Mouse (Mus musculus) liver, embryonic 11.5 days (tissue): ENCODE data around the gene Gm17949. TPM values are rescaled to one million over a fixed set of nuclear protein-coding genes. Genes with fewer than 3 reads are reported as not detected.

ENCODE experiments used
- ATAC-seq: fragments of 200-750 bp; cut with Nextera tagmentation; replicated peaks from 2 replicates; pipeline ENCODE4 v1.8.0; 2017; ENCODE audit warnings: moderate number of reproducible peaks, mild to moderate bottlenecking, moderate TSS enrichment, moderate library complexity; ENCODE audit not compliant: low FRiP score
- DNase-seq: peaks from one replicate; pipeline ENCODE4 v3.0.0-alpha.2; 2017; ENCODE audit warnings: low spot score
- H3K27ac ChIP-seq: fragments of 300-500 bp; sonication (generic); 2 replicates; pipeline ENCODE4 v1.5.1; 2014; ENCODE audit warnings: mild to moderate bottlenecking, low read depth, low read length, control low read depth
- H3K27me3 ChIP-seq: fragments of 300-500 bp; sonication (generic); replicated peaks from 2 replicates; pipeline ENCODE4 v1.6.1; 2014; ENCODE audit warnings: low read length, mixed read lengths; ENCODE audit not compliant: control insufficient read depth, insufficient read depth
- H3K36me3 ChIP-seq: fragments of 300-500 bp; sonication (generic); 2 replicates; pipeline ENCODE4 v1.6.1; 2014; ENCODE audit warnings: mild to moderate bottlenecking, low read length, moderate library complexity, mixed read lengths; ENCODE audit not compliant: control insufficient read depth, insufficient read depth
- H3K4me1 ChIP-seq: fragments of 300-500 bp; sonication (generic); replicated peaks from 2 replicates; pipeline ENCODE4 v1.6.1; 2014; ENCODE audit warnings: low read length, mixed read lengths; ENCODE audit not compliant: control insufficient read depth, insufficient read depth
- H3K4me2 ChIP-seq: fragments of 300-500 bp; sonication (generic); 2 replicates; pipeline ENCODE4 v1.6.1; 2014; ENCODE audit warnings: mild to moderate bottlenecking, control low read depth, moderate library complexity
- H3K4me3 ChIP-seq: fragments of 300-500 bp; sonication (generic); 2 replicates; pipeline ENCODE4 v1.5.1; 2014; ENCODE audit warnings: low read depth, low read length, control low read depth
- H3K9ac ChIP-seq: fragments of 300-500 bp; sonication (generic); 2 replicates; pipeline ENCODE4 v1.6.1; 2014; ENCODE audit warnings: low read depth, low read length, control low read depth
- H3K9me3 ChIP-seq: fragments of 300-500 bp; sonication (generic); 2 replicates; pipeline ENCODE4 v1.6.1; 2016; ENCODE audit warnings: low read length, inconsistent platforms, mixed read lengths; ENCODE audit not compliant: control insufficient read depth
- WGBS: fragments of 180-500 bp; shearing (Covaris S2); extraction: QIAGEN DNeasy Blood & Tissue Kit; methylation state at CpG from one replicate; pipeline ENCODE4 v1.1.7; 2014; 5-methylcytosine and 5-hydroxymethylcytosine counted together
- polyA plus RNA-seq: library from polyadenylated mRNA; unstranded; fragments of >200 nt; fragmentation: Nextera tagmentation; extraction: Ambion mirVana; gene quantifications from 2 replicates; pipeline ENCODE4 v1.2.1, GENCODE M21; 2014

Gm17949 gene
- polyA plus RNA-seq, 1 experiment from 2014 or later = 0.33 TPM

DNA sequence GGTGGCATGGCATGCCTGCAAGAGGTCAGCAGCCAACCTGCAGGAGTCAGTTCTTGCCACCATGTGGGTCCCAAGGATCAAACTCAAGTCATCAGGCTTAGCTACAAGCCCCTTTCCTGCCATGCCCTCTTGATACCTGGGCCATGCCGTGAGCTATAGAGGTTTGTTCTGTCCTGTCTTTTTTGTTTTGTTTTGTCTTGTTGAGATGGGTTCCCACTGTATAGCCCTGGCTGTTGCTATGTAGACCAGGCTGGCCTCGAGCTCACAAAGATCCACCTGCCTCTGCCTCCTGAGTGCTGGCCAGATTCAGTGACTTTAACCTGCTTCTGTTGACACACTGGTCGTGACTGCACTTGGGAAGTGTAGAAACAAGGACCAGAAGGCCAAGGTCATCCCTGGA, 35.9 kb upstream of the Gm17949 start:
- DNase-seq = no peak
- H3K9ac ChIP-seq = no peak overlapping the region
- H3K9me3 ChIP-seq = no peaks in the 10 kb centered on the region
- H3K27ac ChIP-seq = no peak overlapping the region
- H3K4me1 ChIP-seq = no peaks in the 10 kb centered on the region
- ATAC-seq = no peak
- WGBS = 66% methylated on average over 3 of the region's 3 CpGs
- no peaks in the 10 kb centered on the region for H3K36me3 ChIP-seq
- H3K4me2 ChIP-seq = no peak overlapping the region
- H3K4me3 ChIP-seq = no peak overlapping the region
- H3K27me3 ChIP-seq = peaks cover 3% of the 10 kb centered on the region; the same call in 1 of the 2 replicates

DNA sequence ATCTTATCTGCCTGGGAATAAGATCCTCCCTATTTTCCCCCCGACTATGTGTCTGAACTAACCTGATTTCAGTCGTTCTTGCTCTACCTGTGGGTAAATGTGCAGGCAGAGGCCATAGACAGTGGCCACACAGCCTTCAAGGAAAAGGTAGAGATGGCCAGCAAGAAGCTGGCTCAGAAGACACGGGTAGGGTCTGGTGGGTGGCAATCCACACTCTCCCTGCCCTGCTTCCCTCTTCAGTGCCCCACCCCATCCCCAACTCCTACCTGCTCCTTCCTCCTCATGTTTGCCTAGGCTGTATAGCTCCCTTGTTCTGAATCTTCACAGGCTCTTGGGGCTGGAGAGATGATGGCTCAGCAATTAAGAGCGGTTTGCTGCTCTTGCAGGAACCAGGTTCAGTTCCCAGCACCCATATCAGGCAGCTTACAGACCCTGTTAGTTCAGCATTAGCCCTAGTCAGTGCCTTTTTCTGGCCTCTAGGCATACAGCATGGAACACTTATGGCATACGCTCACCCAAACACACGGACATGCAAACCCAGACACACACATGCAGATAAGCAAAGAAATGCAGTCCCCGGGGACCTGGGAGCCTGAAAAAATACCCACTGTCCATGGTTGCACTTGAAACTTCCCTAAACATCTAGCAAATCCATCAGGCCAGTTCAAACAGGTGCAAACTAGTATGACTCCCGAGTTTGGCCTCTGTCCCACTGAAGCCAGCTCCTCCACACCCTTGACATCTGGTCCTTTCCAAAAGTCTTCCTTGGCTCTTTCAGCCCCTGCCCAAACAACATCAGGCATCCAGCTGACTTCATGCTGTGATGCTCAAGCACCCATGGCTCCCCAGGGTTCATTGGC, 34.5 kb upstream of the Gm17949 start:
- no peaks in the 10 kb centered on the region for H3K4me1 ChIP-seq
- no peak overlapping the region for H3K4me2 ChIP-seq
- H3K9ac ChIP-seq = no peak overlapping the region
- no peaks in the 10 kb centered on the region for H3K9me3 ChIP-seq
- no peak overlapping the region for H3K4me3 ChIP-seq
- DNase-seq = no peak
- no peak for ATAC-seq
- H3K36me3 ChIP-seq = no peaks in the 10 kb centered on the region
- H3K27ac ChIP-seq = no peak overlapping the region
- 68% methylated on average over 8 of the region's 8 CpGs for WGBS
- no peaks in the 10 kb centered on the region for H3K27me3 ChIP-seq

DNA sequence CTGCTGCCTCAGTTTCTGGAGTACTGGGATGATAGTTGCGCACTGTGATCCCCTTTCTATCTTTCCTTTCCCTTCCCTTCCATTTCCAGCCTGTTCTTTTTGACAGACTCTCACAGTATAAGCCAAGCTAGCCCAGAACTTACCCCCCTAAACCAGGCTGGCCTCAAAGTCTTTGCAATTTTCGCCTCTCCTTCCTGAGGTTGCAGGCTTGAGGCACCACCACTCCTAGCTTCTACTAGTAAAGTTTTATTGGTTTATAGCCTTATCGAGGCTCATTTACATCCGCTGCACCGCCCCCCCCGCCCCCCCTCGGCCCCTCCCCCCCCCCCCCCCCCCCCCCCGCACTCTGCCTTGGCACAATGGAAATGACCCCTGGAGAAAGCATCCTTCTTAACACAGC, 31.7 kb upstream of the Gm17949 start:
- H3K9me3 ChIP-seq = no peaks in the 10 kb centered on the region
- ATAC-seq (no peak), DNase-seq (no peak)
- H3K4me2 ChIP-seq = no peak overlapping the region
- no peaks in the 10 kb centered on the region for H3K4me1 ChIP-seq
- no peak overlapping the region for H3K9ac ChIP-seq
- no peak overlapping the region for H3K27ac ChIP-seq
- no peaks in the 10 kb centered on the region for H3K27me3 ChIP-seq
- no peak overlapping the region for H3K4me3 ChIP-seq
- WGBS = 37% methylated on average over 7 of the region's 8 CpGs
- H3K36me3 ChIP-seq = no peaks in the 10 kb centered on the region

DNA sequence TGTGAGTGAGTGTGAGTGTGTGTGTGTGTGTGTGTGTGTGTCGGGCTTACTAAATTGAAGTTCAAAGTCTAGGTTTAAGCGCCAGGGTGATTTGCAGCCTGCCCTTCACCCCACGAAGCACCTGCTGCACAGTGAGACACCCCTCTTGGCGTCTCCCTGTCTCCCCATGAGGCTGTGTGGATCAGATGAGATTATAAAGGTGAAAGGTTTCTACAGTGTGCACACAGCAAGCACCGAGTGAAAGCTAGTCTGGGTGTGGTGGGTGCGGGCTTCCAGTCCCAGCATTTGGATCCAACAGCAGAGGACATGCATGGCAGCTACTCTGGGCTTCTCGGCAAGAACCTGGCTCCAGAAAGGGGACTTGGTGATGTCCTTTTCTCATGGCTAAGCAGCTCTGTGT, 30.2 kb upstream of the Gm17949 start:
- H3K9me3 ChIP-seq = no peaks in the 10 kb centered on the region
- no peaks in the 10 kb centered on the region for H3K27me3 ChIP-seq
- no peak overlapping the region for H3K4me3 ChIP-seq
- H3K4me2 ChIP-seq = no peak overlapping the region
- H3K36me3 ChIP-seq = no peaks in the 10 kb centered on the region
- no peak overlapping the region for H3K9ac ChIP-seq
- no peak for DNase-seq
- WGBS = 66% methylated on average over 7 of the region's 7 CpGs
- H3K4me1 ChIP-seq = no peaks in the 10 kb centered on the region
- H3K27ac ChIP-seq = no peak overlapping the region
- no peak for ATAC-seq

DNA sequence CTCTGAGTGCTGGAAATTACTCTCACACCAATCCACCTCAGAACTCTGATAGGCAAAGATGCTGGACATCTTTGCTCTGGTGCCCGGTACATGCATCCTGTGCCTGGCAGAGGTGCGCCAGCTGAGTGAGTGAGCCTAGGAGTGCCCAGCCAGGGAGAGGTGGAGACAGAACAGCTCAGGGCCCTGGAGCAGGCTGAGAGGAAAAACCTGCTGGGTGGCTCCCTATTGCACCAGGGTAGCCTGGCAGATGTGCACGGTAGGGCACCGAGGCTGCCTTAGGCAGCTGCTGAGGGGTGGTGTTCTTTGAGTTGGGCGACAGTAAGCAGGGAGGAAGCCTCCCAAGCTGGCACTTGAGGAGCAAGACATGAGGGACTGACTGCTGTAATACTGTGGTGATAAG, 29.3 kb upstream of the Gm17949 start, which contains the start of gene Acer1:
Gene Acer1 (minus strand): TSS at position 114 of the 400 bp plus-strand sequence.
- ATAC-seq = no peak
- no peak within 1 kb of the TSS for H3K4me2 ChIP-seq
- no peak for DNase-seq
- H3K4me1 ChIP-seq = no peaks in the 10 kb centered on the region
- WGBS = 69% methylated on average over 5 of the region's 5 CpGs
- H3K4me3 ChIP-seq = no peak within 1 kb of the TSS
- H3K27me3 ChIP-seq = no peaks in the 10 kb centered on the region
- H3K36me3 ChIP-seq = no peaks in the 10 kb centered on the region
- H3K9ac ChIP-seq = no peak within 1 kb of the TSS
- H3K9me3 ChIP-seq = no peaks in the 10 kb centered on the region
- no peak within 1 kb of the TSS for H3K27ac ChIP-seq

DNA sequence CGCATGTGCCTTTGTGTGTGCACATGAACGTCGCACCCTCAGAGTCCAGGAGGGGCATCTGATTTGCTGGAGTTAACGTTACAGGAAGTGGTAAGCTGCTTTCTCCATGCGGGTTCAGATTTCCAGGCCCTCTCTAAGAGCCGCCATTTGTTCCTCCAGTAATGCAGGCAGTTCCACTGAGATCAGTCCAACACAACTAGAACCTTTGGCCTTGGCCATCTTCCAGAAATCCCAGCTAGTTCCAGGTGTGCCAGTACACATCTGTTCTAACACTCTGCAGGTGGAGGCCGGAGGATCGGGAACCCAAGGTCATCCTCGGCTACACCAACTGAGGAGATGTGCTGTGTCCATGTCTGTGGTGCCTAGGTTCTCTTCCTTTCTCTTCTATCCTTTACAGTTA, 26.4 kb upstream of the Gm17949 start:
- WGBS = 67% methylated on average over 9 of the region's 9 CpGs
- Histone ChIP-seq H3K9me3 (no peaks in the 10 kb centered on the region), H3K27me3 (no peaks in the 10 kb centered on the region), H3K4me3 (no peak overlapping the region), H3K9ac (no peak overlapping the region), H3K4me1 (no peaks in the 10 kb centered on the region), H3K36me3 (no peaks in the 10 kb centered on the region), H3K27ac (no peak overlapping the region), H3K4me2 (no peak overlapping the region)
- ATAC-seq (no peak), DNase-seq (no peak)

DNA sequence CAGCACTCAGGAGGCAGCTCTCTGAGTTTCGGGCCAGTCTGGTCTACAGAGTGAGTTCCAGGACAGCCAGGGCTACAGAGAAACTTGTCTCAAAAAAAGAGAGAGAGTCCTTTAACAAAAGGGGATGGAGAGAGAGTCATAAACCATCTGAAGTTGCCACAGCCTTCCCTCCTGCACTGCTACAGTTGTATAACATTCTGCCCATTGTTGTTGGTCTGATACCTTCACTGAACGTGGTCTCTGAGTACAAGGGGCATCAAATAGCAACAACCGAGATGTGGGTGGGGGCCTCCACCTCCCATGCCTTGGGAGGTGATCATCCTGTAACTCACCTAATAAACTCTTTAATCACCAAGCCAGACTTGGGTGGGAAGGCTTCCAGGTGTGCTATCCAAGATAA, 25.6 kb upstream of the Gm17949 start:
- DNase-seq (no peak), ATAC-seq (no peak)
- no peak overlapping the region for H3K4me2 ChIP-seq
- no peak overlapping the region for H3K9ac ChIP-seq
- H3K36me3 ChIP-seq = no peaks in the 10 kb centered on the region
- 70% methylated on average over 3 of the region's 3 CpGs for WGBS
- H3K9me3 ChIP-seq = no peaks in the 10 kb centered on the region
- no peaks in the 10 kb centered on the region for H3K27me3 ChIP-seq
- H3K4me3 ChIP-seq = no peak overlapping the region
- no peak overlapping the region for H3K27ac ChIP-seq
- H3K4me1 ChIP-seq = no peaks in the 10 kb centered on the region

DNA sequence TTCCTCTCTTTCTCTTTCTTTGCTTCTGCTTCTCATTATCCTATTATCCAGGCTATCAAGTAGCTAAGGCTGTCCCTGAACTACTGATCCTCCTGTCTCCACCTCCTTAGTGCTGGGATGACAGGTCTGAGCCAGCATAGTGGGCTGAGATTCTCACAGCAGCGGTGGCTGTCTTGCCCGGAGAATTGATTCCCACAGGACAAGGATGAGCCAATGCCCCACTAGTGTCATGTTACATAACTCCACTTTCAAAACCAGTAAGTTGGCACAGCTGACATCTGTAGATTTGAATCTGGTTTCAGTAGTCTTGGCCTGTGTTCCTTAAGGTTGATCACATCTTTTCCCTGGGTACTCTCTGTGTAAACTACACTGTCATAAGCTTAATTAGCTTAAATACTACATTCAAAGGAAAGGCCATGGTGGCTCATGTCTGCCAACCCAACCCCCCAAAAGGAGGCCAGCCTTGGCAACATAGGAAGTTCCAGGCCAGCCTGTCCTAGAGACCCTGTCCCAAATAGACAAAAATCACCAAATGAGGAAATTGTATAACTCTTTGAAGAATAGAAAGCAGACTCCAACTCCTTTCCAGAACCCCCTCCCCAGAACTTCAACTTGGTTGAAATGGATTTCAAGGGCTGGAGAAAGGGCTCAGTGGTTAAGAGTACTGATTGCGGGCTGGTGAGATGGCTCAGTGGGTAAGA, 25.0 kb upstream of the Gm17949 start:
- H3K9me3 ChIP-seq = no peaks in the 10 kb centered on the region
- H3K27me3 ChIP-seq = no peaks in the 10 kb centered on the region
- no peak overlapping the region for H3K27ac ChIP-seq
- ATAC-seq (no peak), DNase-seq (no peak)
- peaks cover 5% of the 10 kb centered on the region for H3K4me1 ChIP-seq
- H3K4me3 ChIP-seq = no peak overlapping the region
- 80% methylated on average over 3 of the region's 3 CpGs for WGBS
- no peak overlapping the region for H3K4me2 ChIP-seq
- no peak overlapping the region for H3K9ac ChIP-seq
- 0 out of 2 replicates have a peak, but pooled peaks cover 2% of the 10 kb centered on the region for H3K36me3 ChIP-seq
